Mouse (Mus musculus): ENCODE measurements around the gene Ppp2r5d. TPM values are rescaled to one million over a fixed set of nuclear protein-coding genes. Genes with fewer than 3 reads are reported as not detected.

Ppp2r5d gene
- polyA plus RNA-seq, 1 experiment from 2014 or later, result 69.9 TPM

DNA sequence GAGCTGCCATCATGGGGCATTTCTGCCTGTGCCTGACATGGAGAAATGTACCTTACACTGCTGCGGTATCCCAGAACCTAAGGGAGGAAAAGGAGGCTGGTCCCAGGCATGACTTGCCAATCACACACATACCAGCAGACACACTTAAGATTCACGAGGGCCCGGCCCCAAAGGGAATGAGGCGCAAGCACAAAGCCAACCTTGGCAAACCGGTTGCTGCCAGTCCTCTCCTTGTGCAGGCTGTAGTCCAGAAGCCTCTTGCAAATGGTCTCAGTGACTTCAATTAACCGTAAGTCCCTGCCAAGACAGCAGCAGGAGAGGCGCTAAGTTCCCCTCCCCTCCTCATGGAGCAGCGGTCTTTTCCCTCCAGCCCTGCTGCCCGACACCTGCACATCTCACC is 38.1 kb upstream of the Ppp2r5d start:
- no peak for ATAC-seq (ENCODE audit: low read depth)

DNA sequence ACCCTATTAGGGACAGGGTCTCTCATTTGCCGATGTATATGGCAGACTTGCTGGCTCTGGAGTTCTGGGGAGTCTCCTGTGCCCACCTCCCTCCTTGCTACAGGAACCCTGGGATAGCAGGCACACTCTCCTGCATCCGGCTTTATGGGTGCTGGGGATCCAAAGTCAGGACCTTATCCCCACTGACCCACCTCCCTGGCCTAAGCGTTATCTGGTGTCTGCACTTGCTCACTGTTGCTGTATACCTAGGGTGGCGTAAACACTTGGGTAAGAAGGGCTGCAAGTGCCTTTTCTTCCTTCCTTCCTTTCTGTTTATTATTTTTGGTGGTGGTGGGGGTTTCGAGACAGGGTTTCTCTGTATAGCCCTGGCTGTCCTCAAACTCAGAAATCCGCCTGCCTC is 36.4 kb upstream of the Ppp2r5d start:
- Histone ChIP-seq H3K27ac (ENCODE audit: low read depth, low read length) (no peak overlapping the region), H3K9ac (replicated peaks; ENCODE audit: low read depth, low read length) (no peak overlapping the region), H3K36me3 (ENCODE audit: control insufficient read depth, insufficient read depth, low read length) (peaks cover 10% of the 10 kb centered on the region; the same call in 1 of the 2 replicates), H3K4me2 (ENCODE audit: low read depth, low read length) (no peak overlapping the region), H3K4me3 (ENCODE audit: low read depth, low read length) (no peak overlapping the region), H3K27me3 (ENCODE audit: control insufficient read depth, insufficient read depth, low read length) (no peaks in the 10 kb centered on the region), H3K4me1 (ENCODE audit: control insufficient read depth, insufficient read depth, low read length) (no peaks in the 10 kb centered on the region), H3K9me3 (ENCODE audit: control insufficient read depth, low read length) (no peaks in the 10 kb centered on the region)
- WGBS, result 96% methylated on average over 6 of the region's 6 CpGs
- no peak for ATAC-seq (ENCODE audit: low read depth)

More for the DNA sequence above, 38.1 kb upstream of the Ppp2r5d start:
- Histone ChIP-seq H3K4me3 (ENCODE audit: low read depth, low read length) (no peak overlapping the region), H3K9me3 (ENCODE audit: control insufficient read depth, low read length) (no peaks in the 10 kb centered on the region), H3K27ac (ENCODE audit: low read depth, low read length) (no peak overlapping the region), H3K9ac (replicated peaks; ENCODE audit: low read depth, low read length) (no peak overlapping the region), H3K27me3 (ENCODE audit: control insufficient read depth, insufficient read depth, low read length) (no peaks in the 10 kb centered on the region), H3K4me2 (ENCODE audit: low read depth, low read length) (no peak overlapping the region), H3K36me3 (ENCODE audit: control insufficient read depth, insufficient read depth, low read length) (peaks cover 10% of the 10 kb centered on the region; the same call in 1 of the 2 replicates), H3K4me1 (ENCODE audit: control insufficient read depth, insufficient read depth, low read length) (no peaks in the 10 kb centered on the region)
- WGBS, result 90% methylated on average over 9 of the region's 9 CpGs

DNA sequence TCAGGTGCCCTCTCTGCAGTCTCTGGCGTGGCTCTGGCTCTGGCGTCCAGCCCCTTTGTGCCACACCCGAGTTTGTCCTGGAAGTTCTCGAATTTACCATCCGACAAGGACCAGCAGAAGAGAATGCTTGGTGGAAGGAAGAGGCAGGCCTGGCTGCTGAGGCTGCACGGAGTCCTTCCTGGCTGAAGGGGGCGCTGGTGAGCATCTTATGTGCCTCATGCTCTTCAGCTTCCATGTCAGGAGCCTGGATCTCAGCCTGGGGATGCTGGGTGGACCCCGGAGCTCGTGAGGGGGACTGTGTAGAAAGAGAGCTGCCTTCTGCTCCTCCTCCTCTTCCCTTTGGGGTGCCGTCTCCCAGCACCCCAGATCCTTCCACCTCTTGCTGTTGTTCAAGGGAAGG is 31.2 kb upstream of the Ppp2r5d start:
- Histone ChIP-seq H3K4me1 (ENCODE audit: control insufficient read depth, insufficient read depth, low read length) (no peaks in the 10 kb centered on the region), H3K27ac (ENCODE audit: low read depth, low read length) (no peak overlapping the region), H3K9ac (replicated peaks; ENCODE audit: low read depth, low read length) (no peak overlapping the region), H3K4me3 (ENCODE audit: low read depth, low read length) (no peak overlapping the region), H3K4me2 (ENCODE audit: low read depth, low read length) (no peak overlapping the region), H3K9me3 (ENCODE audit: control insufficient read depth, low read length) (no peaks in the 10 kb centered on the region), H3K27me3 (ENCODE audit: control insufficient read depth, insufficient read depth, low read length) (no peaks in the 10 kb centered on the region), H3K36me3 (ENCODE audit: control insufficient read depth, insufficient read depth, low read length) (peaks cover 8% of the 10 kb centered on the region)
- no peak for ATAC-seq (ENCODE audit: low read depth)
- WGBS, result 66% methylated on average over 10 of the region's 10 CpGs

DNA sequence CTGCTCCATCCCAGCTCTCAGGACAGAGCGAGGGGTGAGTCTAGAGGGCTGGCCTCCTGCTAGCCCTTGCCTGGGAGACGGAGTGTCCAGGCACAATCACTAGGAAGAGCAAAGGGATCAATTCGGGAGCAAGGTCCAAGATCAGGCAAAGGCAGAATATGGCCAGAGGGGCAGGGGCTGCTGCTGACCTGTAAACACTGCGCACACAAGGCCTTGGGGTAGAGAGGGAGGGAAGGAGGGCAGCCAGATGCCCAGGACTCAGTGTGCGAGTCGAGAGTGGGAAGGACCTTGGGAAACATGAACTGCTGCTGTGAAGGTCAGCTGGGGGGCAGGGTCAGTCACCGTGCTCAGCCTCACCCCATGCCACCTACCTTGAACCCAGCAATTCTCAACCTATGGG is 30.4 kb upstream of the Ppp2r5d start:
- WGBS, result 92% methylated on average over 7 of the region's 7 CpGs
- no peak overlapping the region for H3K4me3 ChIP-seq (ENCODE audit: low read depth, low read length)
- no peak overlapping the region for H3K27ac ChIP-seq (ENCODE audit: low read depth, low read length)
- H3K4me2 ChIP-seq (ENCODE audit: low read depth, low read length), result no peak overlapping the region
- H3K9ac ChIP-seq (replicated peaks; ENCODE audit: low read depth, low read length), result no peak overlapping the region
- no peaks in the 10 kb centered on the region for H3K27me3 ChIP-seq (ENCODE audit: control insufficient read depth, insufficient read depth, low read length)
- no peaks in the 10 kb centered on the region for H3K9me3 ChIP-seq (ENCODE audit: control insufficient read depth, low read length)
- no peak for ATAC-seq (ENCODE audit: low read depth)
- peaks cover 8% of the 10 kb centered on the region for H3K36me3 ChIP-seq (ENCODE audit: control insufficient read depth, insufficient read depth, low read length)
- H3K4me1 ChIP-seq (ENCODE audit: control insufficient read depth, insufficient read depth, low read length), result no peaks in the 10 kb centered on the region

DNA sequence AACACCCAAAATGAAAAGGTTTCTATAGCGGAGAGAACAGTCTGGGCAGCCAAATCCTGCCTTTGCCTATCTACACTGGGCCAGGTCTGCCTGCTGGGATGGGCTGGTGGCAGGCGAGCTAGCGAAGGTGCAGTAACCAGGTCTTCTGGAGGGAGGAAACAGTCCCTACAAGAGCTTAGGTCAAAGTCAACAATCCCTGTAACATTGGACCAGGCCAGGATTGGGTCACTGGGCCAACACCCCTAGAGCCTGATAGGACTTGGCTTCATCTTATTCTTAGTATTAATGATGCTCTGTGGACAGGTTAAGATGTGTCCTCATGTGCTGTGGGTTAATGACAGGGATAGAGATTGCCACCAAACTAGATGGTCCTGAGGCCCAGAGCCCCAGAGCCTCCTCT is 29.1 kb upstream of the Ppp2r5d start:
- H3K27me3 ChIP-seq (ENCODE audit: control insufficient read depth, insufficient read depth, low read length), result no peaks in the 10 kb centered on the region
- H3K9me3 ChIP-seq (ENCODE audit: control insufficient read depth, low read length), result no peaks in the 10 kb centered on the region
- no peak overlapping the region for H3K9ac ChIP-seq (replicated peaks; ENCODE audit: low read depth, low read length)
- H3K4me2 ChIP-seq (ENCODE audit: low read depth, low read length), result no peak overlapping the region
- H3K4me3 ChIP-seq (ENCODE audit: low read depth, low read length), result no peak overlapping the region
- H3K27ac ChIP-seq (ENCODE audit: low read depth, low read length), result no peak overlapping the region
- peaks cover 8% of the 10 kb centered on the region for H3K36me3 ChIP-seq (ENCODE audit: control insufficient read depth, insufficient read depth, low read length)
- no peaks in the 10 kb centered on the region for H3K4me1 ChIP-seq (ENCODE audit: control insufficient read depth, insufficient read depth, low read length)
- WGBS, result 96% methylated on average over 3 of the region's 3 CpGs
- ATAC-seq (ENCODE audit: low read depth), result no peak

DNA sequence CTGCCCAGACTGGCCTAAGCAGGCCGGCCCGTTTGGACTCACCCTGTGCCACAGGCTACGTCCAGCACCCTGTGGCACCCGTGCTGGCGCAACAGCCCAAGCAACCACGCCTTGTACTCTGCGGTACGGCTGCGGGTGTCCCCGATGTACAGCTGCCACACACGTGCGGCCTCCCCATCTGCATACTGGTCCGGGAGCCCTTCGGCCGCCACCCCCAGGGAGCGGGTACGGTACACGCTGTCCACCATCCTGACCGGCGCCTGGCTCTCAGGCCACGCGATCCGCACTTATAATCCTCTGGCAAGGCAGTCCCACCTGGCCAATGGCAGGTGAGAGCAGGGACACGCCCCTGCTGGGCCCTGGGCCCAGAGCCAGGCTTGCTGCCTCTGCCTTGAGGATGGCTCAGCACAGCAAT is 24.0 kb upstream of the Ppp2r5d start, which contains the start of gene Gnmt:
Gene Gnmt, minus strand, starts transcription at position 265 of the 415 bp plus-strand sequence.
- no peak for ATAC-seq (ENCODE audit: low read depth)
- 0 out of 2 replicates have a peak within 1 kb of the TSS, but pooled peaks have one; percentile 1 for H3K9ac ChIP-seq (replicated peaks; ENCODE audit: low read depth, low read length)
- H3K4me2 ChIP-seq (ENCODE audit: low read depth, low read length), result no peak within 1 kb of the TSS
- WGBS, result 15% methylated on average over 24 of the region's 24 CpGs
- no peaks in the 10 kb centered on the region; the same call in 1 of the 2 replicates for H3K36me3 ChIP-seq (ENCODE audit: control insufficient read depth, insufficient read depth, low read length)
- no peaks in the 10 kb centered on the region for H3K9me3 ChIP-seq (ENCODE audit: control insufficient read depth, low read length)
- H3K4me1 ChIP-seq (ENCODE audit: control insufficient read depth, insufficient read depth, low read length), result no peaks in the 10 kb centered on the region
- H3K27ac ChIP-seq (ENCODE audit: low read depth, low read length), result no peak within 1 kb of the TSS
- H3K27me3 ChIP-seq (ENCODE audit: control insufficient read depth, insufficient read depth, low read length), result 0 out of 2 replicates have a peak, but pooled peaks cover 2% of the 10 kb centered on the region
- no peak within 1 kb of the TSS for H3K4me3 ChIP-seq (ENCODE audit: low read depth, low read length)

DNA sequence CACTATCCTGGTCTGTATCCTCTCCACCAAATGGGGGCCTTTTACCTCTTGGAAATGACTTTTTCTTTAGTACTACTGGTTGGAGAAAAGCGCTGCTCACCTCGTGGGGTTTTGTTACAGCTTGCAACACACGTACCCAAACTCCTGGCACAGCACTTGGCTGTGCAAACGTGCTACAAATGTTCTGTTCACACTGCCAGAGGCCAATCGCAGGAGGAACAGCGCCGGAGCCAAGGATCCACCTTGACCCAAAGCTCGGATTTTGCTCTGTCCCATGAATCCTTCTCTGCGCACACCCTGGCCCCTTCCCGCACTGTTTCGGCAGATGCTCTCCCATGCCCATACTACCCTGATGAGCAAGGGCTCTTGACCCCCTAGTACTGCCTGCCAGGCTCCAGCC is 23.6 kb upstream of the Ppp2r5d start:
- H3K9ac ChIP-seq (replicated peaks; ENCODE audit: low read depth, low read length), result no peak overlapping the region

DNA sequence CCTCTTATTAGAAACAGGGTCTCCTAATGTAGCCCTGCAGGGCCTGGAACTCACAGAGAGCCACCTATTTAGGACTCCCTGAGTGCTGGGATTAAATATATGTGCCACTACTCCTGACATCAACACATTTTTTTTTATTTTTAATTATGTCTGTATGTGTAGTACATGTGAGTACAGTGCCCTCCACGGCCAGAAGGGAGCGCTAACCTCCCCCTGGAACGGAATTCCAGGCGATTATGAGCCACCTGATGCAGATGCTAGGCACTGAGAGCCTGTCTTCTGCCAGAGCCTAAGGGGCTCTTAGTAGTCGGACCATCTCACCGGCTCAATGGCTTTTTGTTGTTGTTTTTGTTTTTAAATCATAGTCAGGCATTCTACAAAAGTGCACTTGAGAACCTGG is 23.1 kb upstream of the Ppp2r5d start:
- Histone ChIP-seq H3K9ac (replicated peaks; ENCODE audit: low read depth, low read length) (no peak overlapping the region), H3K36me3 (ENCODE audit: control insufficient read depth, insufficient read depth, low read length) (no peaks in the 10 kb centered on the region; the same call in 1 of the 2 replicates), H3K4me2 (ENCODE audit: low read depth, low read length) (no peak overlapping the region), H3K9me3 (ENCODE audit: control insufficient read depth, low read length) (no peaks in the 10 kb centered on the region), H3K27ac (ENCODE audit: low read depth, low read length) (no peak overlapping the region), H3K4me3 (ENCODE audit: low read depth, low read length) (no peak overlapping the region), H3K4me1 (ENCODE audit: control insufficient read depth, insufficient read depth, low read length) (no peaks in the 10 kb centered on the region), H3K27me3 (ENCODE audit: control insufficient read depth, insufficient read depth, low read length) (0 out of 2 replicates have a peak, but pooled peaks cover 2% of the 10 kb centered on the region)
- no peak for ATAC-seq (ENCODE audit: low read depth)
- 34% methylated on average over 6 of the region's 6 CpGs for WGBS

More for the DNA sequence above, 23.6 kb upstream of the Ppp2r5d start:
- Histone ChIP-seq H3K27me3 (ENCODE audit: control insufficient read depth, insufficient read depth, low read length) (0 out of 2 replicates have a peak, but pooled peaks cover 2% of the 10 kb centered on the region), H3K4me1 (ENCODE audit: control insufficient read depth, insufficient read depth, low read length) (no peaks in the 10 kb centered on the region), H3K36me3 (ENCODE audit: control insufficient read depth, insufficient read depth, low read length) (no peaks in the 10 kb centered on the region; the same call in 1 of the 2 replicates), H3K4me2 (ENCODE audit: low read depth, low read length) (no peak overlapping the region), H3K4me3 (ENCODE audit: low read depth, low read length) (no peak overlapping the region), H3K27ac (ENCODE audit: low read depth, low read length) (no peak overlapping the region), H3K9me3 (ENCODE audit: control insufficient read depth, low read length) (no peaks in the 10 kb centered on the region)
- WGBS, result 50% methylated on average over 11 of the region's 11 CpGs
- ATAC-seq (ENCODE audit: low read depth), result no peak

DNA sequence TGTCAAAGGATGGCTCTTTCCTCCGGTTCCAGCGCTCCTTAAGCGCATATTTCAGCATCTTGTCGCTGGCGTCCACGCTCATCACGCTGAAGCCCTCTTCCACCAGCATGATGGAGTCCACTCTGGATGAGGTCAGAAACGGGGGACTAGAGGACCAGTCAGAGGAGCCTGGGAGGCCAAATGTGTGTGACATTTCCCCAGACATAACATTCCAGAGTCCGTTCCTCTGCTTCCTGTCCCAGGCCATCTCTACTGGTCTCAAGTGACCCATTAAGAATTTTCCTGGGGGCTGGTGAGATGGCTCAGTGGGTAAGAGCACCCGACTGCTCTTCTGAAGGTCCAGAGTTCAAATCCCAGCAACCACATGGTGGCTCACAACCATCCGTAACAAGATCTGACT is 22.4 kb upstream of the Ppp2r5d start:
- Histone ChIP-seq H3K9ac (replicated peaks; ENCODE audit: low read depth, low read length) (no peak overlapping the region), H3K4me1 (ENCODE audit: control insufficient read depth, insufficient read depth, low read length) (no peaks in the 10 kb centered on the region), H3K9me3 (ENCODE audit: control insufficient read depth, low read length) (no peaks in the 10 kb centered on the region), H3K27me3 (ENCODE audit: control insufficient read depth, insufficient read depth, low read length) (0 out of 2 replicates have a peak, but pooled peaks cover 2% of the 10 kb centered on the region), H3K36me3 (ENCODE audit: control insufficient read depth, insufficient read depth, low read length) (no peaks in the 10 kb centered on the region; the same call in 1 of the 2 replicates), H3K4me3 (ENCODE audit: low read depth, low read length) (no peak overlapping the region), H3K27ac (ENCODE audit: low read depth, low read length) (no peak overlapping the region), H3K4me2 (ENCODE audit: low read depth, low read length) (no peak overlapping the region)
- 94% methylated on average over 11 of the region's 11 CpGs for WGBS
- ATAC-seq (ENCODE audit: low read depth), result no peak
